Comparison of ENCODE assay signal across 13 mouse cellular contexts in the genomic region with DNA sequence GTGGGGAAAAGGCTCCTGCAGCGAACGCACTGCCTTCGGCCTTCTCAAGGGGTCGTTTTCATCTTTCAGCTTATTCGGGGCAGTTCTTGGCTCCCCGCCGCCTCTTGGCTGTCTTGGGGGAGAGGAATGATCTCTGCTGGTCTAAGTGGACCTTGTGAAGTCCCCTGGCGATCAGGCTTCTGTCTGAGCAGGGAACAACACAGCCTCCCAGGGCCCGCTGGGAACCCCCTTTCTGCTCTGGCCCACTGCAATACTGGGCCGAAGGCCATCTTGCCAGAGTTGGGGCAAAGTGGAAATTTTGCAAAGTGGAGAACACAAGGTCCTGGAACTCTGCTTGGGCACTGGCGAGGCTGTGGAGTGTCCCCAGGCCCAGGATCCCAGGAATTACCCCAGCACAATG. TPM values are rescaled to one million over a fixed set of nuclear protein-coding genes. Genes with fewer than 3 reads are reported as not detected.
DNase-seq lines count a peak whose midpoint lies in the region; ATAC-seq and TF ChIP-seq lines count a peak whose summit lies in the region.
"Had no signal": no experiment of that assay in that cellular context is flagged by ENCODE, and none has a peak within 500 bp of the region (broad histone marks: within the 10 kb centered on the region; RNA-seq: fewer than 3 reads in every experiment).

No protein-coding gene starts in this region.

- no peak overlapping the region for H3K4me2 ChIP-seq in hindbrain, embryonic 12.5 days (replicated peaks)
- H3K4me2 ChIP-seq in hindbrain, embryonic 11.5 days (replicated peaks; ENCODE audit: low read depth, low read length) = no peak overlapping the region

- no peaks in the 10 kb centered on the region for H3K9me3 ChIP-seq in hindbrain, embryonic 12.5 days (replicated peaks)
- H3K9me3 ChIP-seq in hindbrain, embryonic 11.5 days (ENCODE audit: control insufficient read depth, low read length) = no peaks in the 10 kb centered on the region

- no peak for TF ChIP-seq POLR2A in spleen, adult 2 months (IDR thresholded peaks at IDR 0.05; ENCODE audit: low read depth, low read length)

- no peak for ATAC-seq in hindbrain, embryonic 12.5 days (ENCODE audit: low FRiP score)
- ATAC-seq in hindbrain, embryonic 11.5 days (ENCODE audit: low FRiP score) = no peak

- H3K27ac ChIP-seq in hindbrain, embryonic 12.5 days = no peak overlapping the region
- H3K27ac ChIP-seq in hindbrain, embryonic 11.5 days (ENCODE audit: low read depth, low read length) = no peak overlapping the region
- H3K27ac ChIP-seq in spleen, adult 2 months (ENCODE audit: insufficient read depth, low read length) = peak overlapping the region; percentile 22; the same call in 1 of the 2 replicates
- H3K27ac ChIP-seq: left cerebral cortex, adult 2 months had no signal

- no peaks in the 10 kb centered on the region for H3K36me3 ChIP-seq in hindbrain, embryonic 12.5 days
- H3K36me3 ChIP-seq in hindbrain, embryonic 11.5 days (ENCODE audit: control insufficient read depth, insufficient read depth, low read length) = no peaks in the 10 kb centered on the region
- H3K36me3 ChIP-seq in spleen, adult 2 months (ENCODE audit: control insufficient read depth, insufficient read depth, low read length) = no peaks in the 10 kb centered on the region

- no peak overlapping the region for H3K4me3 ChIP-seq in hindbrain, embryonic 12.5 days
- H3K4me3 ChIP-seq in hindbrain, embryonic 11.5 days (ENCODE audit: low read depth, low read length) = no peak overlapping the region
- H3K4me3 ChIP-seq in spleen, adult 2 months (ENCODE audit: extremely low read depth, insufficient read depth, insufficient read length) = no peak overlapping the region
- H3K4me3 ChIP-seq: left cerebral cortex, adult 2 months had no signal

- H3K27me3 ChIP-seq in hindbrain, embryonic 12.5 days = no peaks in the 10 kb centered on the region
- H3K27me3 ChIP-seq in hindbrain, embryonic 11.5 days (ENCODE audit: control insufficient read depth, insufficient read depth, low read length) = no peaks in the 10 kb centered on the region
- H3K27me3 ChIP-seq in spleen, adult 2 months (ENCODE audit: control insufficient read depth, insufficient read depth, low read length) = no peaks in the 10 kb centered on the region

- 76% methylated on average over 11 of the region's 11 CpGs for WGBS in hindbrain, embryonic 12.5 days
- 78% methylated on average over 11 of the region's 11 CpGs for WGBS in hindbrain, embryonic 11.5 days
- 86% methylated on average over 11 of the region's 11 CpGs for WGBS in spleen, adult 2 months

- 0 out of 2 replicates have a peak overlapping the region, but pooled peaks have one; percentile 36 for H3K9ac ChIP-seq in hindbrain, embryonic 12.5 days
- no peak overlapping the region for H3K9ac ChIP-seq in hindbrain, embryonic 11.5 days (ENCODE audit: low read depth, low read length)

- no peak for TF ChIP-seq CTCF in spleen, adult 2 months (IDR thresholded peaks at IDR 0.05; ENCODE audit: extremely low read depth, insufficient read depth, insufficient read length, insufficient replicate concordance)

- peak; percentile 24 for DNase-seq in cerebellum, adult 11 months
- no peak for DNase-seq in cerebellum, adult 9-10 months
- DNase-seq in hindbrain, embryonic 11.5 days (ENCODE audit: low spot score) = no peak
- DNase-seq in spleen, adult 2 months (ENCODE audit: low read depth in 1 of 2, low spot score in 2 of 2) = no peak
- DNase-seq in spleen, postnatal 10 days (ENCODE audit: low spot score in 2 of 2) = no peak
- no peak for DNase-seq in frontal cortex, postnatal 10 days (ENCODE audit: low spot score in 2 of 2)
- DNase-seq in testis, postnatal 10 days (ENCODE audit: low spot score) = no peak
- DNase-seq: kidney, adult 8-10 months; lung, postnatal 14 days had no signal

- peaks cover 61% of the 10 kb centered on the region for H3K4me1 ChIP-seq in hindbrain, embryonic 12.5 days
- peaks cover 21% of the 10 kb centered on the region for H3K4me1 ChIP-seq in hindbrain, embryonic 11.5 days (replicated peaks; ENCODE audit: control insufficient read depth, insufficient read depth, low read length)
- H3K4me1 ChIP-seq in spleen, adult 2 months (ENCODE audit: control insufficient read depth, insufficient read depth, insufficient read length) = peaks cover 14% of the 10 kb centered on the region; the same call in 1 of the 2 replicates

RNA-seq across cellular contexts. Expression of gene Gm21969, which starts 18.3 kb away (rescaled TPM):
- not detected in 2 replicates for polyA plus RNA-seq in hindbrain, embryonic 12.5 days (2016; fragmentation: Nextera tagmentation; extraction: Ambion mirVana)
- not detected in 2 replicates for polyA plus RNA-seq in hindbrain, embryonic 11.5 days (2014; fragmentation: Nextera tagmentation; extraction: Ambion mirVana)
- 0.01 TPM in 1 of 2 replicates, not detected in the other for polyA plus RNA-seq in spleen, adult 2 months (2012; rRNA removed)
- polyA plus RNA-seq: heart, embryonic 14.5 days; midbrain, postnatal 0 days had no signal

RNA-seq across cellular contexts. Expression of gene Aldh4a1, which starts 38.0 kb away (rescaled TPM):
- polyA plus RNA-seq in hindbrain, embryonic 12.5 days (2016; fragmentation: Nextera tagmentation; extraction: Ambion mirVana) = 20.6 and 21.4 TPM in 2 replicates
- 7.8 and 8.8 TPM in 2 replicates for polyA plus RNA-seq in hindbrain, embryonic 11.5 days (2014; fragmentation: Nextera tagmentation; extraction: Ambion mirVana)
- polyA plus RNA-seq in spleen, adult 2 months (2012; rRNA removed) = 18.9 and 21.5 TPM in 2 replicates

RNA-seq across cellular contexts. Expression of gene Iffo2, which starts 54.4 kb away (rescaled TPM):
- 5.7 and 5.8 TPM in 2 replicates for polyA plus RNA-seq in hindbrain, embryonic 12.5 days (2016; fragmentation: Nextera tagmentation; extraction: Ambion mirVana)
- polyA plus RNA-seq in hindbrain, embryonic 11.5 days (2014; fragmentation: Nextera tagmentation; extraction: Ambion mirVana) = 3.3 and 4.8 TPM in 2 replicates
- 3.5 and 4.1 TPM in 2 replicates for polyA plus RNA-seq in spleen, adult 2 months (2012; rRNA removed)
